Mouse (Mus musculus) G1E-ER4 (cell line): ENCODE measurements around the gene Adarb2. TPM values are rescaled to one million over a fixed set of nuclear protein-coding genes. Genes with fewer than 3 reads are reported as not detected.

Experiments used
- GATA1 ChIP-seq: IDR thresholded peaks from one replicate; pipeline ENCODE4 v1.8.0; 2012; ENCODE audit warnings: low read length, inconsistent platforms
- polyA plus RNA-seq: library from polyadenylated mRNA; stranded (reverse); fragments of >175 nt; gene quantifications from 2 replicates; pipeline ENCODE4 v1.2.3, GENCODE M21; 2012

Gene Adarb2
- polyA plus RNA-seq, result not detected in 2 replicates

- TF ChIP-seq GATA1, result no peak
Observed at GRCm38 (mm10) chr13:8202681-8203476, at the start of gene Adarb2. Gene Adarb2, plus strand, starts transcription at chr13:8202866.

- TF ChIP-seq GATA1, result no peak
Observed at GRCm38 (mm10) chr13:8173800-8174199, 28.9 kb upstream of the Adarb2 start.

- no peak for TF ChIP-seq GATA1
Observed at GRCm38 (mm10) chr13:8191977-8192376, 10.7 kb upstream of the Adarb2 start.

- TF ChIP-seq GATA1, result no peak
Observed at GRCm38 (mm10) chr13:8199186-8199880, 3.3 kb upstream of the Adarb2 start.

- TF ChIP-seq GATA1, result no peak
Observed at GRCm38 (mm10) chr13:8203477-8203813, 779 bp downstream of the Adarb2 start.

GRCm38 (mm10) chr13:8207337-8207736 lies 4.7 kb downstream of the Adarb2 start:
- no peak for TF ChIP-seq GATA1

GRCm38 (mm10) chr13:8210776-8211175 lies 8.1 kb downstream of the Adarb2 start:
- no peak for TF ChIP-seq GATA1

- TF ChIP-seq GATA1, result no peak
Observed at GRCm38 (mm10) chr13:8238871-8239270, 36.2 kb downstream of the Adarb2 start.

- no peak for TF ChIP-seq GATA1
Observed at GRCm38 (mm10) chr13:8248016-8248667, 45.5 kb downstream of the Adarb2 start.

- no peak for TF ChIP-seq GATA1
Observed at GRCm38 (mm10) chr13:8272158-8272945, 69.7 kb downstream of the Adarb2 start.

GRCm38 (mm10) chr13:8283116-8283515 lies 80.5 kb downstream of the Adarb2 start:
- TF ChIP-seq GATA1, result no peak

GRCm38 (mm10) chr13:8316347-8317141 lies 113.9 kb downstream of the Adarb2 start:
- no peak for TF ChIP-seq GATA1

GRCm38 (mm10) chr13:8333589-8334455 lies 131.2 kb downstream of the Adarb2 start:
- TF ChIP-seq GATA1, result no peak

- TF ChIP-seq GATA1, result no peak
Observed at GRCm38 (mm10) chr13:8334580-8334979, 131.9 kb downstream of the Adarb2 start.
